Mouse (Mus musculus) midbrain, embryonic 14.5 days (tissue): ENCODE data around the gene Tsfm. TPM values are rescaled to one million over a fixed set of nuclear protein-coding genes. Genes with fewer than 3 reads are reported as not detected.

Experiments
- ATAC-seq: fragments of 200-750 bp; cut with Nextera tagmentation; 2 replicates; pipeline ENCODE4 v1.8.0; 2017; ENCODE audit warnings: moderate number of reproducible peaks, moderate library complexity; ENCODE audit not compliant: low FRiP score, low TSS enrichment
- DNase-seq: peaks from one replicate; pipeline ENCODE4 v3.0.0-alpha.2; 2015
- H3K27ac ChIP-seq: fragments of 300-500 bp; sonication (generic); replicated peaks from 2 replicates; pipeline ENCODE4 v1.5.1; 2014; ENCODE audit warnings: mild to moderate bottlenecking, low read depth, low read length, moderate library complexity
- H3K27me3 ChIP-seq: fragments of 300-500 bp; sonication (generic); 2 replicates; pipeline ENCODE4 v1.6.1; 2014; ENCODE audit warnings: low read length, control low read depth, mixed read lengths; ENCODE audit not compliant: control insufficient read depth, insufficient read depth
- H3K36me3 ChIP-seq: fragments of 300-500 bp; sonication (generic); 2 replicates; pipeline ENCODE4 v1.6.1; 2014; ENCODE audit warnings: low read length, control low read depth; ENCODE audit not compliant: control insufficient read depth, insufficient read depth
- H3K4me1 ChIP-seq: fragments of 300-500 bp; sonication (generic); 2 replicates; pipeline ENCODE4 v1.6.1; 2014; ENCODE audit warnings: mild to moderate bottlenecking, antibody characterized with exemption, low read length, control low read depth; ENCODE audit not compliant: control insufficient read depth, insufficient read depth
- H3K4me2 ChIP-seq: fragments of 300-500 bp; sonication (generic); 2 replicates; pipeline ENCODE4 v1.6.1; 2014; ENCODE audit warnings: mild to moderate bottlenecking, low read length, moderate library complexity
- H3K4me3 ChIP-seq: fragments of 300-500 bp; sonication (generic); replicated peaks from 2 replicates; pipeline ENCODE4 v1.5.1; 2014; ENCODE audit warnings: low read depth, low read length
- H3K9ac ChIP-seq: fragments of 300-500 bp; sonication (generic); replicated peaks from 2 replicates; pipeline ENCODE4 v1.6.1; 2014; ENCODE audit warnings: mild to moderate bottlenecking, low read length, moderate library complexity
- H3K9me3 ChIP-seq: fragments of 300-500 bp; sonication (generic); 2 replicates; pipeline ENCODE4 v1.6.1; 2016; ENCODE audit warnings: low read length, control low read depth, mixed read lengths; ENCODE audit not compliant: control insufficient read depth
- WGBS: fragments of 180-500 bp; shearing (Covaris S2); extraction: QIAGEN DNeasy Blood & Tissue Kit; methylation state at CpG from one replicate; pipeline ENCODE4 v1.1.7; 2014; 5-methylcytosine and 5-hydroxymethylcytosine counted together
- microRNA counts: library from miRNA; unstranded; fragments of <30 nt; microRNA quantifications from one replicate; lab custom pipeline; 2016
- microRNA-seq: library from miRNA; unstranded; fragments of <30 nt; microRNA quantifications from one replicate; pipeline ENCODE4, GENCODE M21; 2016
- polyA plus RNA-seq: library from polyadenylated mRNA; unstranded; fragments of >200 nt; fragmentation: Nextera tagmentation; extraction: Ambion mirVana; gene quantifications from 2 replicates; pipeline ENCODE4 v1.2.1, GENCODE M21; 2014

The Tsfm gene
- polyA plus RNA-seq, 1 experiment from 2014 or later, result 56.0 TPM

- Histone ChIP-seq H3K4me2 (peak overlapping the region; percentile 13; the same call in 1 of the 2 replicates), H3K4me3 (no peak overlapping the region), H3K9me3 (no peaks in the 10 kb centered on the region), H3K27ac (no peak overlapping the region), H3K27me3 (peaks cover 5% of the 10 kb centered on the region; the same call in 1 of the 2 replicates), H3K36me3 (no peaks in the 10 kb centered on the region), H3K9ac (no peak overlapping the region), H3K4me1 (peaks cover 4% of the 10 kb centered on the region)
- WGBS, result 9% methylated on average over 13 of the region's 13 CpGs
- peak; percentile 64 for DNase-seq
- ATAC-seq, result peak; percentile 48; the same call in 1 of the 2 replicates
These were observed 58.5 kb downstream of the Tsfm start for GRCm38 (mm10) chr10:126972051-126972725.

GRCm38 (mm10) chr10:126971363-126972050 is 59.1 kb downstream of the Tsfm start:
- H3K4me2 ChIP-seq, result peak overlapping the region; percentile 13; the same call in 1 of the 2 replicates
- WGBS, result 10% methylated on average over 12 of the region's 12 CpGs
- no peak overlapping the region for H3K27ac ChIP-seq
- H3K36me3 ChIP-seq, result no peaks in the 10 kb centered on the region
- peaks cover 4% of the 10 kb centered on the region for H3K4me1 ChIP-seq
- DNase-seq, result no peak
- peaks cover 5% of the 10 kb centered on the region; the same call in 1 of the 2 replicates for H3K27me3 ChIP-seq
- no peaks in the 10 kb centered on the region for H3K9me3 ChIP-seq
- H3K9ac ChIP-seq, result no peak overlapping the region
- no peak overlapping the region for H3K4me3 ChIP-seq
- ATAC-seq, result no peak

- Histone ChIP-seq H3K27me3 (no peaks in the 10 kb centered on the region; the same call in 1 of the 2 replicates), H3K9me3 (no peaks in the 10 kb centered on the region), H3K9ac (no peak overlapping the region), H3K4me2 (no peak overlapping the region), H3K36me3 (no peaks in the 10 kb centered on the region), H3K4me1 (no peaks in the 10 kb centered on the region), H3K27ac (no peak overlapping the region), H3K4me3 (no peak overlapping the region)
- ATAC-seq, result no peak
- 88% methylated on average over 8 of the region's 8 CpGs for WGBS
- no peak for DNase-seq
These were observed 66.8 kb downstream of the Tsfm start for GRCm38 (mm10) chr10:126963821-126964220.

DNA sequence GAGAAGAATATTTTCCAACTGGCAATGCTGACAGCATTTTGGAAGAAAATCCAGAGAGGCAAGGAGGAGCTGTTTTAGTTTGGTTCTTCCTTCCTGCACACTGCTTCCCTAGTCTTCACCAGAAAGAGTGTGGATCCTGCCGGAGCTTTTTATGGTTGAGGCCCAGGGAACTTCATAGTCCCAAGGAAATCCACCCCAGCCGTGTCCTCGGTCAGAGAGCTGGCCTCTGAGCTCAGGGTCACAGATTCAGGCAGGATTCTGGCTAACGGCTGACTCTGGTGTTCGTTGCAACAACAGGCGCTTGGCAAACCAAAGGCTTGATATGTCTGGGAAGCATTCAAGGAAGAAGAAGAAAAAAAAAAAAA is 67.7 kb downstream of the Tsfm start:
- no peak overlapping the region for H3K4me3 ChIP-seq
- no peak overlapping the region for H3K4me2 ChIP-seq
- no peak overlapping the region for H3K9ac ChIP-seq
- H3K27ac ChIP-seq, result no peak overlapping the region
- no peaks in the 10 kb centered on the region for H3K36me3 ChIP-seq
- no peak for ATAC-seq
- no peak for DNase-seq
- H3K9me3 ChIP-seq, result no peaks in the 10 kb centered on the region
- WGBS, result 37% methylated on average over 6 of the region's 6 CpGs
- H3K4me1 ChIP-seq, result no peaks in the 10 kb centered on the region
- H3K27me3 ChIP-seq, result no peaks in the 10 kb centered on the region; the same call in 1 of the 2 replicates

GRCm38 (mm10) chr10:126962271-126962965 is 68.2 kb downstream of the Tsfm start:
- Histone ChIP-seq H3K9me3 (no peaks in the 10 kb centered on the region), H3K36me3 (no peaks in the 10 kb centered on the region), H3K9ac (no peak overlapping the region), H3K27ac (no peak overlapping the region), H3K27me3 (no peaks in the 10 kb centered on the region; the same call in 1 of the 2 replicates), H3K4me1 (peaks cover 4% of the 10 kb centered on the region), H3K4me2 (no peak overlapping the region), H3K4me3 (no peak overlapping the region)
- WGBS, result 27% methylated on average over 15 of the region's 15 CpGs
- DNase-seq, result no peak
- ATAC-seq, result no peak

GRCm38 (mm10) chr10:126961757-126962156 is 68.9 kb downstream of the Tsfm start:
- WGBS, result 52% methylated on average over 10 of the region's 10 CpGs
- no peaks in the 10 kb centered on the region; the same call in 1 of the 2 replicates for H3K27me3 ChIP-seq
- H3K4me3 ChIP-seq, result no peak overlapping the region
- no peaks in the 10 kb centered on the region for H3K36me3 ChIP-seq
- no peaks in the 10 kb centered on the region for H3K9me3 ChIP-seq
- no peak overlapping the region for H3K27ac ChIP-seq
- H3K9ac ChIP-seq, result no peak overlapping the region
- no peak for DNase-seq
- no peak for ATAC-seq
- H3K4me2 ChIP-seq, result no peak overlapping the region
- peaks cover 11% of the 10 kb centered on the region for H3K4me1 ChIP-seq

MicroRNA genes within 50 kb of the gene (microRNA counts, 519-probe panel; counts per million panel counts)
- 3,936 counts per million, percentile 25 among the panel's probes with 10 or more counts for microRNA mmu-miR-26a (lab: Ali Mortazavi, UCI)
- microRNA mmu-miR-546 (lab: Ali Mortazavi, UCI), result not detected

Small RNAs within 50 kb of the gene (microRNA-seq; reads per million reads assigned to microRNA genes)
- 36.9 reads per million, percentile 46 among the genes with 10 or more reads in this experiment for gene Mir26a-2
- gene Mir546, result 0.59 reads per million

Other genes starting within 250 kb of the Tsfm start
- 13.6 and 14.1 TPM in 2 replicates for gene Atp23, start 129.5 kb downstream of the Tsfm start, polyA plus RNA-seq
- gene Ctdsp2, start 52.1 kb downstream of the Tsfm start, polyA plus RNA-seq, result 19.1 and 26.2 TPM in 2 replicates
- gene Avil, start 30.1 kb downstream of the Tsfm start, polyA plus RNA-seq, result 1.9 and 2.1 TPM in 2 replicates
- gene Mettl1, start 10.6 kb upstream of the Tsfm start, polyA plus RNA-seq, result 17.4 and 20.8 TPM in 2 replicates
- gene Eef1akmt3, start 10.7 kb upstream of the Tsfm start, polyA plus RNA-seq, result 0.08 and 0.22 TPM in 2 replicates
- gene Cyp27b1, start 17.4 kb upstream of the Tsfm start, polyA plus RNA-seq, result not detected in 2 replicates
- gene March9, start 29.3 kb upstream of the Tsfm start, polyA plus RNA-seq, result 11.8 and 17.4 TPM in 2 replicates
- gene Cdk4, start 32.7 kb upstream of the Tsfm start, polyA plus RNA-seq, result 1,072 and 1,231 TPM in 2 replicates
- 67.7 and 71.7 TPM in 2 replicates for gene Tspan31, start 39.4 kb upstream of the Tsfm start, polyA plus RNA-seq
- 8.1 and 13.1 TPM in 2 replicates for gene Agap2, start 44.4 kb upstream of the Tsfm start, polyA plus RNA-seq
- gene Os9, start 90.3 kb upstream of the Tsfm start, polyA plus RNA-seq, result 82.1 and 82.7 TPM in 2 replicates
- 66.8 and 74.1 TPM in 2 replicates for gene B4galnt1, start 134.4 kb upstream of the Tsfm start, polyA plus RNA-seq
- gene Slc26a10, start 149.8 kb upstream of the Tsfm start, polyA plus RNA-seq, result 0.58 and 0.66 TPM in 2 replicates
- 19.0 and 19.6 TPM in 2 replicates for gene Arhgef25, start 159.2 kb upstream of the Tsfm start, polyA plus RNA-seq
- gene Dtx3, start 164.9 kb upstream of the Tsfm start, polyA plus RNA-seq, result 219 and 244 TPM in 2 replicates
- 12.5 and 14.6 TPM in 2 replicates for gene Pip4k2c, start 180.7 kb upstream of the Tsfm start, polyA plus RNA-seq
- gene Kif5a, start 232.5 kb upstream of the Tsfm start, polyA plus RNA-seq, result 75.3 and 94.7 TPM in 2 replicates
- gene Dctn2, start 235.5 kb upstream of the Tsfm start, polyA plus RNA-seq, result 295 and 323 TPM in 2 replicates